Mouse (Mus musculus) testis, adult 2 months (tissue): ENCODE results near the gene Dusp15.

ENCODE experiments used
- CTCF ChIP-seq: fragments of 200-500 bp; IDR thresholded peaks from 2 replicates; pipeline ENCODE4 v1.5.1; 2012; ENCODE audit warnings: low read depth, mild to moderate bottlenecking, inconsistent platforms, low read length, moderate library complexity; ENCODE audit not compliant: control insufficient read depth, insufficient read depth, insufficient replicate concordance
- POLR2A ChIP-seq: fragments of 200-500 bp; IDR thresholded peaks from 2 replicates; pipeline ENCODE4 v1.6.1; 2012; ENCODE audit warnings: low read depth, mild to moderate bottlenecking, inconsistent platforms, low read length, moderate library complexity; ENCODE audit not compliant: control insufficient read depth

DNA sequence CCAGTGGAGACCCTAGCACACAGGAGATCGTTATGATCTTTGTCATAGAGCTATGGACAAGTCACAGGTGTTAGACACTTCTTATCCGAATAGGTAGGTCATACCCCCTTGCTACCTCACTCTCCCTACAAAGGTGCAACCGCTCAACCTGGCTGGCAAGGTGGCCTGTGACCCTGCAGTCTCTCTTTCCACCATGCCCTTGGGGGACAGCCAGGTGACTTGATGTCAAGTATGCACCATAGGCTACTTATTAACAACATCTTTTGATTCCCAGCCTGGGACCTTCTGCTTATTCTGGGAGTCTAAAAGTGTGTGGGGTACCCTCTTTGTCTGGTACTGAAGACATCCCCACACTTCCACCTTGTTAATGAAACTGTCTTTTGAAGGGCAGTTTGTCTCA lies 6.6 kb upstream of the Dusp15 start:
- TF ChIP-seq CTCF (no peak), POLR2A (no peak)
